Mouse (Mus musculus) lung, embryonic 15.5 days (tissue): Measurements from ENCODE around the gene Tsen34. TPM values are rescaled to one million over a fixed set of nuclear protein-coding genes. Genes with fewer than 3 reads are reported as not detected.

Source experiments
- ATAC-seq: fragments of 200-750 bp; cut with Nextera tagmentation; 2 replicates; pipeline ENCODE4 v1.8.0; 2017; ENCODE audit warnings: moderate number of reproducible peaks, borderline replicate concordance; ENCODE audit not compliant: low FRiP score, low TSS enrichment; ENCODE audit errors: extremely low read depth
- H3K27ac ChIP-seq: fragments of 300-500 bp; sonication (generic); 2 replicates; pipeline ENCODE4 v1.5.1; 2015; ENCODE audit warnings: moderate library complexity, mild to moderate bottlenecking, inconsistent platforms
- H3K27me3 ChIP-seq: fragments of 300-500 bp; sonication (generic); 2 replicates; pipeline ENCODE4 v1.6.1; 2015; ENCODE audit warnings: inconsistent platforms
- H3K36me3 ChIP-seq: fragments of 300-500 bp; sonication (generic); 2 replicates; pipeline ENCODE4 v1.6.1; 2015; ENCODE audit warnings: inconsistent platforms
- H3K4me1 ChIP-seq: fragments of 300-500 bp; sonication (generic); 2 replicates; pipeline ENCODE4 v1.6.1; 2015; ENCODE audit warnings: inconsistent platforms
- H3K4me2 ChIP-seq: fragments of 300-500 bp; sonication (generic); 2 replicates; pipeline ENCODE4 v1.6.1; 2015; ENCODE audit warnings: inconsistent platforms, mild to moderate bottlenecking, moderate library complexity
- H3K4me3 ChIP-seq: fragments of 300-500 bp; sonication (generic); 2 replicates; pipeline ENCODE4 v1.5.1; 2015; ENCODE audit warnings: mild to moderate bottlenecking, inconsistent platforms
- H3K9ac ChIP-seq: fragments of 300-500 bp; sonication (generic); 2 replicates; pipeline ENCODE4 v1.6.1; 2015; ENCODE audit warnings: inconsistent platforms
- H3K9me3 ChIP-seq: fragments of 300-500 bp; sonication (generic); 2 replicates; pipeline ENCODE4 v1.6.1; 2016; ENCODE audit warnings: inconsistent platforms
- WGBS: fragments of 180-500 bp; shearing (Covaris S2); methylation state at CpG from one replicate; pipeline ENCODE4 v1.1.7; 2015; 5-methylcytosine and 5-hydroxymethylcytosine counted together
- polyA plus RNA-seq: library from polyadenylated mRNA; unstranded; fragments of >200 nt; fragmentation: Nextera tagmentation; extraction: Ambion mirVana; gene quantifications from 2 replicates; pipeline ENCODE4 v1.2.1, GENCODE M21; 2015

Tsen34 gene
- polyA plus RNA-seq, 1 experiment from 2014 or later = 296 TPM

DNA sequence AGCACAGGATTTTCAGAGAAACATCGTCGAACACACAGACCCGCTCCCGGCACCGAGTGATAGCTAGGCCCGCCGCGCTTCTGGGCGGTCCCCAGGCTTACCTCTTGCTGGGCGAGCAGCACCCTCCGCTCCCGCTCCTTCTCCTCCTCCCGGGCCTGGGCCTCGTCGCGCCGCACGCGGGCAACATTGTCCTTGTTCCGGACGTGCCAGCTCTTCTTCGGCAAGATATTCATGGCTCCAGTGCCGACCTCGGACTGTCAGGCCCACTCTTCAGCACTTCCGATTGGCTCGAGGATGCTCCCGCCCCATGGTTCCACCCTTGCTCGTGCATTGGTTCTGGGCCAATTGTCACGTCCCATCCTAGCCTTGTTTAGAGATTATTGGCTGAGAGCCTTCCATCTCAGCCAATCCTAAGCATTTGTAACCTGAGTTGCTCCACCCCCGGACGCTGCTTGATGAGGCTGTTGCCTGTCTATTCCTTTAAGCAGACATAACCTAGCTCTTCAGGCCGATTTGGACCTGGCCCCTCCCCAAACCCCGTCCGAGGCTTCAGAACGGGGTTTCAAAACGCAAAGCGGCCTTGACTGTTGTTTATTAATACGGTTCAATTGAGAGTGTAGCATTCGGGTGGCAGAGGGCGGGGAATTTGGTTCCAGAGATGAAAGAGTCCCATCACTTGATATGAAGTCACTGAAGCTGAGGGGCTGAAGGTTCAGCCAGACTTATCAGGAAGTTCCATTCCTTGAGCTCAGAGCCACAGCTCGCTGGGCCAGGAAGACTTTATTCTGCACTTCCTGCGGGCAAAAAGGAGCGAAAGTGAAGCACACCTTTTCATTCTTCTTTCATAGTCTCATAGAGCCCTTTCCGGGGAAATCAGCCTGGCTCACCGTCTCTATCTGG lies 27.2 kb upstream of the Tsen34 start, which contains the start of gene Leng1:
Leng1 (minus strand) TSS at position 626 of the 900 bp plus-strand sequence.
- Histone ChIP-seq H3K27ac (peak within 1 kb of the TSS; percentile 91), H3K4me3 (peak within 1 kb of the TSS; percentile 55), H3K27me3 (no peaks in the 10 kb centered on the region), H3K9me3 (no peaks in the 10 kb centered on the region), H3K4me2 (peak within 1 kb of the TSS; percentile 69), H3K36me3 (peaks cover 27% of the 10 kb centered on the region), H3K9ac (peak within 1 kb of the TSS; percentile 65), H3K4me1 (peaks cover 35% of the 10 kb centered on the region)
- ATAC-seq = peak; percentile 98
- WGBS = 2% methylated on average over 45 of the region's 45 CpGs

DNA sequence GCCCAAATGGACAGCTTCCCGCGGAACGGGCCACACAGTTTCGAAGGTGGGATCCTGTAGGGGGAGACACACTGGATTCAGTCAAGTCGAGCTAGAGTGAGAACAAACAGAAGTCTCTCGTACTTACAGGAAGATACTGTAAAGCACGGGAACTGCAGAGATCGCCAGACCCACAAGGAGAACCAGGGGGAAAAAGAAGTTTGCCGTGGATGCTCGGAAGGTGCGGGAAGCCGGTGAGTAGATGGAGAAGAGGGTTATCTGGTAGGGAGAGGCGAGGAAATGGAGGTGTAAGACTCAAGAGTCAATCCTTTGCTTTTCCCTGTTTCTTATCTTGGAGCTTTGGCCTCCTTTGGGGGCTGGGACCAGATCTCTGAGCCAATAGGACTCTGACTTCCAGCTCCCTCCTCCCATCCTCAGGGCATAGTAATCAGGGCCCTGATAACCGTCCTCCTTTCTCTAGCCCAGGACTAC lies 25.7 kb upstream of the Tsen34 start:
- Histone ChIP-seq H3K4me3 (0 out of 2 replicates have a peak overlapping the region, but pooled peaks have one; percentile 16), H3K9ac (peak overlapping the region; percentile 27; the same call in 1 of the 2 replicates), H3K27ac (peak overlapping the region; percentile 45; the same call in 1 of the 2 replicates), H3K4me2 (peak overlapping the region; percentile 30), H3K27me3 (no peaks in the 10 kb centered on the region), H3K9me3 (no peaks in the 10 kb centered on the region), H3K36me3 (peaks cover 13% of the 10 kb centered on the region), H3K4me1 (peaks cover 35% of the 10 kb centered on the region)
- 13% methylated on average over 14 of the region's 14 CpGs for WGBS
- no peak for ATAC-seq

GRCm38 (mm10) chr7:3674507-3675227 lies 18.0 kb upstream of the Tsen34 start:
- no peaks in the 10 kb centered on the region for H3K36me3 ChIP-seq
- H3K27me3 ChIP-seq = no peaks in the 10 kb centered on the region
- H3K9me3 ChIP-seq = no peaks in the 10 kb centered on the region
- H3K9ac ChIP-seq = no peak overlapping the region
- 67% methylated on average over 10 of the region's 10 CpGs for WGBS
- no peak overlapping the region for H3K27ac ChIP-seq
- no peaks in the 10 kb centered on the region for H3K4me1 ChIP-seq
- H3K4me3 ChIP-seq = no peak overlapping the region
- H3K4me2 ChIP-seq = no peak overlapping the region
- ATAC-seq = peak; percentile 81

DNA sequence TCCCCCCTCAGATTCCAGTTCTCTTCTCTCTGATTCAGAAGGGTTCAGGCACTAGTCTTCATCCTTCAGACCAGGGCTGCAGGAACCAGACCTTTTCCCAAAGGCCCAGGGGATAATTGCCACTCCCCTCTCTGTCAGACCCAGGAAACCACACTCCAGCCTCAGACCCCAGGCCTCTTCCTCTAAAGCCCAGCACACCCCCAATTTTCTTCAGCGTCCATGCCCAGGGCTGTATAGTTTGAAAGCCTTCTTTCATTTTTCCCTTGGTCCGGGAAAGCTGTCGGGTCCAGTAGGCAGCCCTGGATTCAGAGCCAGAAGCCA lies 17.5 kb upstream of the Tsen34 start:
- H3K4me2 ChIP-seq = no peak overlapping the region
- no peak overlapping the region for H3K4me3 ChIP-seq
- 0 out of 2 replicates have a peak, but pooled peaks cover 1% of the 10 kb centered on the region for H3K36me3 ChIP-seq
- no peaks in the 10 kb centered on the region for H3K9me3 ChIP-seq
- no peaks in the 10 kb centered on the region for H3K4me1 ChIP-seq
- H3K27ac ChIP-seq = no peak overlapping the region
- 76% methylated on average over 3 of the region's 3 CpGs for WGBS
- ATAC-seq = no peak
- H3K9ac ChIP-seq = no peak overlapping the region
- H3K27me3 ChIP-seq = no peaks in the 10 kb centered on the region

DNA sequence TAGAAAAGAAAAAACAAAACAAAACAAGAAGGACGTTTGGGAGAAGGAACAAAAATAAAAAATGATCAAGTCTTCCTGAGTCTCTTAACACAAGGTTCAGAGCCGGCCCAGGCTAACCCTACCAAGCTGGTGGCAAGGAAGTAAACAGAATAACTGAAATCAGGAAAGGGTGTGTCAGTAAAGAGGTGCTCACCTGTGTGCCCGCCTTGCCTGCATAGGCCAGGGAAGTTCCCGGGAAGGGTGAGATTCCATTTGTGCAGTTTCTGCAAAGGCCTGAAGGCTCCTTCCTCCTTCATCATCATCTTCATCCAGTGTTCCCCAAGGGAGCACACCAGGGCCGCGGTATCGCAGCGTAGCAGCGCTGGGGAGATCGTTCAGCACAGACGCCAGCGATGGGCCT lies 16.3 kb upstream of the Tsen34 start:
- WGBS = 85% methylated on average over 12 of the region's 12 CpGs
- no peak for ATAC-seq
- Histone ChIP-seq H3K9ac (0 out of 2 replicates have a peak overlapping the region, but pooled peaks have one; percentile 16), H3K27me3 (no peaks in the 10 kb centered on the region), H3K4me2 (peak overlapping the region; percentile 43), H3K36me3 (0 out of 2 replicates have a peak, but pooled peaks cover 3% of the 10 kb centered on the region), H3K4me1 (no peaks in the 10 kb centered on the region), H3K9me3 (no peaks in the 10 kb centered on the region), H3K4me3 (peak overlapping the region; percentile 30), H3K27ac (no peak overlapping the region)

GRCm38 (mm10) chr7:3677342-3677741 lies 15.3 kb upstream of the Tsen34 start, which contains the start of gene Tmc4:
Tmc4 (minus strand) TSS chr7:3677553.
- Histone ChIP-seq H3K27me3 (no peaks in the 10 kb centered on the region), H3K9ac (peak within 1 kb of the TSS; percentile 16; the same call in 1 of the 2 replicates), H3K36me3 (0 out of 2 replicates have a peak, but pooled peaks cover 3% of the 10 kb centered on the region), H3K9me3 (no peaks in the 10 kb centered on the region), H3K27ac (no peak within 1 kb of the TSS), H3K4me1 (no peaks in the 10 kb centered on the region), H3K4me3 (peak within 1 kb of the TSS; percentile 30), H3K4me2 (peak within 1 kb of the TSS; percentile 43)
- peak; percentile 48; the same call in 1 of the 2 replicates for ATAC-seq
- 39% methylated on average over 9 of the region's 9 CpGs for WGBS

- ATAC-seq = no peak
- no peaks in the 10 kb centered on the region for H3K4me1 ChIP-seq
- H3K27ac ChIP-seq = no peak overlapping the region
- H3K36me3 ChIP-seq = peaks cover 28% of the 10 kb centered on the region
- no peak overlapping the region for H3K4me2 ChIP-seq
- H3K4me3 ChIP-seq = no peak overlapping the region
- 72% methylated on average over 10 of the region's 10 CpGs for WGBS
- H3K9me3 ChIP-seq = no peaks in the 10 kb centered on the region
- H3K27me3 ChIP-seq = no peaks in the 10 kb centered on the region
- no peak overlapping the region for H3K9ac ChIP-seq
These were observed 8.6 kb upstream of the Tsen34 start for GRCm38 (mm10) chr7:3683908-3684550.

DNA sequence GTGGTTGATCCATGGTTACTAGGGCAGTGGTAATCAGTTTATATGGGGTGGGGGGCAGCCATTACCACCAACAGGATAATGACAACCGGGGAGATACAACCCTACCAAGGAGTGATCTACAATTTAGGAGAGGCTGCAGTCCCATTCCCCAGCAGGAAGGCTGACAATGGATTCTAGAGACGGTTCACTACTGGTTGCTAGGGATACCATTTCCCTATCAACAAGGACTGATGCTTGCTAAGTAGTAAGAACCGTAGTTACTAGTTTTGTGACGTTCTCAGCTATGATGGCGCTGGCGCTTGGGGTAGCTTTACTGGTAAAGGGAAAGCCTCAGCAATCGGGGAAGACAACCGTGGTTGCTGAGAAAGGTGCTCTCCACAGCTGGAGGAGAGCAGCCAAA lies 8.0 kb upstream of the Tsen34 start:
- Histone ChIP-seq H3K9me3 (no peaks in the 10 kb centered on the region), H3K36me3 (peaks cover 28% of the 10 kb centered on the region), H3K4me3 (no peak overlapping the region), H3K4me1 (no peaks in the 10 kb centered on the region), H3K4me2 (no peak overlapping the region), H3K27me3 (no peaks in the 10 kb centered on the region), H3K9ac (no peak overlapping the region), H3K27ac (no peak overlapping the region)
- no peak for ATAC-seq
- 87% methylated on average over 8 of the region's 8 CpGs for WGBS

DNA sequence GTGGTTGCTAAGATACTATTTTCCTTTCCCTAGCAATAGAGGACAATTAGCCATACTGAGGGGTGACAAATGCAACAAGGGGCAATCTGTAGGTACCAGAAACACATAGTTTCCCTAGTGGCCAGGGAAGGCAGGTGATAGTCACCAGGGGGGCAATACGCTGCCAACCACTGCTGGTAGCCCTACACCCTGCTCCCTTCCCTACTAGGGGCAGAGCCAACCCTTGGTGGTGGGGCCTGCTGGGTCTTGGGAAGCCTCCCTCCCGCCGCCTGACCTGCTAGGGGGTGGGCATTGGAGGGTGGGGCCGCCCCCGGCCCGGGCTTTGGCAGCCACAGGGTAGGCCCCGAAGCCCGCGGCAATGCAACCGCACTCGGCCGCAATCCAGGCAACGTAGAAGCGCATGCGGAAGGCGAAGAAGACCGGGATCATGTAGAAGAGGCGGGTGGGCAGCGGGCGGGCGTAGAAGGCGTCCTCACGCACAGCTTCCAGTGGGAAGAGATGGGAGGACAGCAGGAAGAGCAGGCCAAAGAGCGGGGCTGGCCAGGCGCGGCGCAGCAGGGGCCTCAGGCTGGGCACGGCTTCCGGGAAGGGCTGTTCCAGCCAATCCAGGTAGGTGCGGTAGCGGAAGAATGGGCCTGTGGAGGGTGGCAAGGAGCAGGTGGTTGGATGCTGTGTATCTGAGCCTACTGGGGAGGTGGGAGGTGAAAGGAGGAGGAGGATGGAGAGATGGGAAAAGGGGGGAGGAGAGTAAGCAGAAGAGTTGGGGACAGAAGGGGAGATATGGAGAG lies 7.1 kb upstream of the Tsen34 start:
- Histone ChIP-seq H3K4me2 (no peak overlapping the region), H3K4me3 (no peak overlapping the region), H3K36me3 (peaks cover 25% of the 10 kb centered on the region), H3K9ac (no peak overlapping the region), H3K9me3 (no peaks in the 10 kb centered on the region), H3K27me3 (no peaks in the 10 kb centered on the region), H3K4me1 (no peaks in the 10 kb centered on the region), H3K27ac (no peak overlapping the region)
- WGBS = 80% methylated on average over 31 of the region's 31 CpGs
- ATAC-seq = no peak

- Histone ChIP-seq H3K9me3 (no peaks in the 10 kb centered on the region), H3K4me3 (peak overlapping the region; percentile 74), H3K27ac (peak overlapping the region; percentile 99; the same call in 1 of the 2 replicates), H3K27me3 (no peaks in the 10 kb centered on the region), H3K36me3 (peaks cover 13% of the 10 kb centered on the region), H3K9ac (peak overlapping the region; percentile 88), H3K4me1 (peaks cover 22% of the 10 kb centered on the region), H3K4me2 (peak overlapping the region; percentile 83)
- ATAC-seq = no peak
- WGBS = 17% methylated on average over 3 of the region's 3 CpGs
These were observed 744 bp upstream of the Tsen34 start for GRCm38 (mm10) chr7:3691919-3692318.
